Mouse (Mus musculus) forebrain, embryonic 11.5 days (tissue): ENCODE results near the gene Slc39a9. TPM values are rescaled to one million over a fixed set of nuclear protein-coding genes. Genes with fewer than 3 reads are reported as not detected.

Experiments
- ATAC-seq: fragments of 200-750 bp; cut with Nextera tagmentation; replicated peaks from 2 replicates; pipeline ENCODE4 v1.8.0; 2017; ENCODE audit warnings: moderate TSS enrichment; ENCODE audit not compliant: low FRiP score
- DNase-seq: peaks from one replicate; pipeline ENCODE4 v3.0.0-alpha.2; 2017; ENCODE audit warnings: low spot score
- H3K27ac ChIP-seq: fragments of 300-500 bp; sonication (generic); 2 replicates; pipeline ENCODE4 v1.5.1; 2014; ENCODE audit warnings: low read depth, low read length
- H3K27me3 ChIP-seq: fragments of 300-500 bp; sonication (generic); 2 replicates; pipeline ENCODE4 v1.6.1; 2014; ENCODE audit warnings: mild to moderate bottlenecking, low read length, mixed read lengths; ENCODE audit not compliant: control insufficient read depth, insufficient read depth
- H3K36me3 ChIP-seq: fragments of 300-500 bp; sonication (generic); 2 replicates; pipeline ENCODE4 v1.6.1; 2014; ENCODE audit warnings: mild to moderate bottlenecking, low read length, moderate library complexity, mixed read lengths; ENCODE audit not compliant: control insufficient read depth, insufficient read depth
- H3K4me1 ChIP-seq: fragments of 300-500 bp; sonication (generic); replicated peaks from 2 replicates; pipeline ENCODE4 v1.6.1; 2014; ENCODE audit warnings: low read length, mixed read lengths; ENCODE audit not compliant: control insufficient read depth, insufficient read depth
- H3K4me2 ChIP-seq: fragments of 300-500 bp; sonication (generic); 2 replicates; pipeline ENCODE4 v1.6.1; 2014; ENCODE audit warnings: low read depth, mild to moderate bottlenecking, low read length, moderate library complexity, mixed read lengths; ENCODE audit not compliant: severe bottlenecking
- H3K4me3 ChIP-seq: fragments of 300-500 bp; sonication (generic); 2 replicates; pipeline ENCODE4 v1.5.1; 2014; ENCODE audit warnings: low read depth, low read length
- H3K9ac ChIP-seq: fragments of 300-500 bp; sonication (generic); 2 replicates; pipeline ENCODE4 v1.6.1; 2014; ENCODE audit warnings: low read length
- H3K9me3 ChIP-seq: fragments of 300-500 bp; sonication (generic); 2 replicates; pipeline ENCODE4 v1.6.1; 2016; ENCODE audit warnings: low read length, mixed read lengths; ENCODE audit not compliant: control insufficient read depth
- WGBS: fragments of 180-500 bp; shearing (Covaris S2); extraction: QIAGEN DNeasy Blood & Tissue Kit; methylation state at CpG from one replicate; pipeline ENCODE4 v1.1.7; 2014; 5-methylcytosine and 5-hydroxymethylcytosine counted together
- polyA plus RNA-seq: library from polyadenylated mRNA; unstranded; fragments of >200 nt; fragmentation: Nextera tagmentation; extraction: Ambion mirVana; gene quantifications from 2 replicates; pipeline ENCODE4 v1.2.1, GENCODE M21; 2014

Slc39a9 gene
- polyA plus RNA-seq, 1 experiment from 2014 or later = 33.1 TPM

DNA sequence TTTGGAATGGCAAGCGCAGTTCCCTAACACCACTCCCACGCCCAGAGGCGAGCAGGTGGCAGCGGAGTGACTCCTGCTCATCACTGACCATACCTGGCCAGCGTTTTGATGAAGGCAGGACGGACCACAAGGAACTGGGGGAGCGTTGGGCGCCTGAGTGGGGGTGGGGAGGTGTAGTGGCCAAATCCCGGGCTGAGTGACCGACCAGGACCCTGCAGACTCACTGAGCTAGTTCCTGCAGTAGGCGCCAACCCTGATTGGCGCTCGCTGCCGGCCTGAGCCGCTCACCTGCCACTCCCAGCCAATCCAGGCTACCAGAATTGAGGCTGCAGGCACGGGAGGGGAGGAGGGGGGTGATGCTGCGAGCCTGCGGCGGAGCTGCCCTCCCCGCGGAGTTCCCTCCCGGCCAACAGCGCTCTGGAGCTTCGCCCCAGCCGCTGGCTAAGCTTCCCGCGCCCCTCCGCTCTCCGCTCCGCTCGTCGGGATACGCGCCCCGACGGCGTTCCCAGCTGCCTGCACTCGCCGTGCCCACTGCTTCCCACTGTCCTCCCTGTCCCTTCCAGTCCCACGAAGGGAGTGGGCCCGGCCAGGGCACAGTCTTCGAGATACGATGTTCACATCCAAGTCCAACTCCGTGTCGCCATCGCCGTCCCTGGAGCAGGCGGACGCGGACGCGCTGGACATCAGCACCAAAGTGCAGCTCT, 48.7 kb downstream of the Slc39a9 start, which contains the start of gene Plekhd1:
Gene Plekhd1 (plus strand): TSS at position 323 of the 704 bp plus-strand sequence.
- H3K4me1 ChIP-seq = peaks cover 14% of the 10 kb centered on the region
- no peak within 1 kb of the TSS for H3K27ac ChIP-seq
- H3K36me3 ChIP-seq = no peaks in the 10 kb centered on the region
- peak within 1 kb of the TSS; percentile 37 for H3K9ac ChIP-seq
- H3K4me3 ChIP-seq = peak within 1 kb of the TSS; percentile 33
- DNase-seq (peak; percentile 72), ATAC-seq (peak; percentile 71; the same call in 1 of the 2 replicates)
- no peaks in the 10 kb centered on the region for H3K9me3 ChIP-seq
- H3K27me3 ChIP-seq = peaks cover 34% of the 10 kb centered on the region
- WGBS = 1% methylated on average over 49 of the region's 52 CpGs
- peak within 1 kb of the TSS; percentile 63 for H3K4me2 ChIP-seq

DNA sequence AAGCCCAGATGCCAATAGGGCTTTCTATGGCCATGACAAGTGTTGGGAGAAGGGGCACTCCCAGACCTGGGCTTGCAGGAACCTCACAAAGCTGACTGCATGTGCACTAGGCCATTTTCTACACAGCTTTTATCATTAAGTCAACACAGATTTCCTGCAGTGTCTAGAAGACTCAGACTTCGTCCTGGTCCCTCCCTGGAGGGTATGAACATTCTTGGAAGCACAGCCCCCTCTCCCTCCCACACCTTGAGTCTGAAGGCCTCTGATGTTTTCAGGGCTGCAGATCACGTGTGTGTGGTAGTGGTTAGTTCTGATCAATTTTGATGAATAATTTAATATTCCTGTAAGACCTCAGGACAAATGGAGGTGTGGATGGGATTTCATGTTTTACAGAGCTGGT, 50.0 kb downstream of the Slc39a9 start:
- DNase-seq = no peak
- no peak overlapping the region for H3K9ac ChIP-seq
- H3K27ac ChIP-seq = no peak overlapping the region
- peaks cover 14% of the 10 kb centered on the region for H3K4me1 ChIP-seq
- no peaks in the 10 kb centered on the region for H3K9me3 ChIP-seq
- no peak overlapping the region for H3K4me3 ChIP-seq
- no peaks in the 10 kb centered on the region for H3K36me3 ChIP-seq
- H3K4me2 ChIP-seq = no peak overlapping the region
- H3K27me3 ChIP-seq = peaks cover 34% of the 10 kb centered on the region
- no peak for ATAC-seq
- WGBS = 57% methylated on average over 2 of the region's 2 CpGs

DNA sequence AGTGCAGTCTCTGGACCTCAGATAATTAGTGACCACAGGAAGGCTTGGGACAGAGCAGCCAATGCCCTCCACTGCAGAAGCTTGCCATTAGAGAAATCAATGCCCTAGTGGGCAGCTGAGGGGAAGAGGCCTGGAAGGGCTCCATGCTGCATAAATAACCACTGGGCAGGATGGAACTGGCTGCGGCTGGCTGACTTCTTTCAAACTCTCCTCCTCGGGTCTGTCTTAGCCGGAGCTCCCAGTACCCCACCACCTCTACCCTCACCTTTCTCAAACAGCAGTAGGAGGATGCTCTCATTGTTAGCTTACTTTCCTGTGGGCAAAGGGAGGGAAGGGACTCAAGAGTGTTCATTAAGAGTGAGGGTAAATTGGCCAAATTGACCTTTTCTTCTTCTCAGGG, 51.3 kb downstream of the Slc39a9 start:
- H3K9ac ChIP-seq = no peak overlapping the region
- no peak overlapping the region for H3K4me3 ChIP-seq
- H3K27ac ChIP-seq = no peak overlapping the region
- 80% methylated on average over 3 of the region's 3 CpGs for WGBS
- DNase-seq = no peak
- peaks cover 34% of the 10 kb centered on the region for H3K27me3 ChIP-seq
- H3K4me1 ChIP-seq = peaks cover 12% of the 10 kb centered on the region
- H3K9me3 ChIP-seq = no peaks in the 10 kb centered on the region
- ATAC-seq = no peak
- H3K36me3 ChIP-seq = no peaks in the 10 kb centered on the region
- no peak overlapping the region for H3K4me2 ChIP-seq

DNA sequence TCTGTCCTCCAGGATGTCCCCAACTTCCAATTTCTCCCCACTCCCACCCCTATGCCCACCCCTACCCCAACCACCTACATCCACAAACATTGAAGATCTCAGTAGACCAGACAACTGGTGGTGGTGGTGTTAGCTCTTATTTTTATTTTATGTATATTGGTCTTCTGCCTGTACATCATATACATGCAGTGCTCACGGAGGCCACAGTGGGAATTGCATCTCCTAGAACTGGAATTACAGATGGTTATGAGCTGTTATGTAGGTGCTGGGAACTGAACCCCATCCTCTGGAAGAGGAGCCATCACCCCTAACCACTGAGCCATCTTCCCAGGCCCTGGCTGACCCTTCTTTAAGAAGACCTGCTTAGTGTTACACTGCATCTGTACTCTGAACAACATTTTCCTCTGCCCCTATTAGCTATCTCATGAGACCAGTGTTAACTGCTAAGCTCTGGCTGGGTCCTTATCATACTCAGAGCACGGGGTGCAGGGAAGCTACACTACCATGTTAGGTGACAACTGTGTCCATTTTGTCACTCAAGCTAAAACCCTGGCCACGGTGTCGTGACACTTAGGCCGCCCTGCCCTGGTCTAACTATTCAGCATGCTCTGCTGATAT, 55.0 kb downstream of the Slc39a9 start:
- Histone ChIP-seq H3K27ac (no peak overlapping the region), H3K9ac (no peak overlapping the region), H3K4me2 (no peak overlapping the region), H3K4me3 (no peak overlapping the region), H3K36me3 (no peaks in the 10 kb centered on the region), H3K27me3 (peaks cover 8% of the 10 kb centered on the region), H3K9me3 (no peaks in the 10 kb centered on the region), H3K4me1 (no peaks in the 10 kb centered on the region)
- 91% methylated on average over 5 of the region's 5 CpGs for WGBS
- DNase-seq (no peak), ATAC-seq (no peak)

DNA sequence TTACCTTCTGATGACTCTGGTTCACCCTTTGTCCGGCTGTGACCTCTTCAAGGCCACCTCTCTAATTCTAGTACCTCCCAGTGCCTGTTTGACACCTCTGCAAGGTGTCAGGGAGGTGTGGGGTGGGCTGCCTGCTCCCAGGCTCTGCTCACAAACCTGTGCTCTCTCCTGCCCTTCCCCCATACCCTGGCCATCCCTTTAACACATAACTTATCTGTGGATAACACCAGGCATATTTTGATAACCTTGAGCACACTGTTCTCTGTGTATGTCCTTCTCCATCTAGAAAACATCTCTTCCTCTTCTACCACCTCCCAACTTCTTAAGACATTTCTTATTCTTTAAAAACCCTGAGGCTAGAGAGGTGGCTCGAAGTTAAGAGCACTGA, 55.5 kb downstream of the Slc39a9 start:
- no peak overlapping the region for H3K9ac ChIP-seq
- H3K9me3 ChIP-seq = no peaks in the 10 kb centered on the region
- no peaks in the 10 kb centered on the region for H3K4me1 ChIP-seq
- no peak for ATAC-seq
- no peak overlapping the region for H3K4me2 ChIP-seq
- no peak for DNase-seq
- H3K27ac ChIP-seq = no peak overlapping the region
- H3K27me3 ChIP-seq = peaks cover 4% of the 10 kb centered on the region
- no peaks in the 10 kb centered on the region for H3K36me3 ChIP-seq
- H3K4me3 ChIP-seq = no peak overlapping the region
- 72% methylated on average over 2 of the region's 2 CpGs for WGBS

DNA sequence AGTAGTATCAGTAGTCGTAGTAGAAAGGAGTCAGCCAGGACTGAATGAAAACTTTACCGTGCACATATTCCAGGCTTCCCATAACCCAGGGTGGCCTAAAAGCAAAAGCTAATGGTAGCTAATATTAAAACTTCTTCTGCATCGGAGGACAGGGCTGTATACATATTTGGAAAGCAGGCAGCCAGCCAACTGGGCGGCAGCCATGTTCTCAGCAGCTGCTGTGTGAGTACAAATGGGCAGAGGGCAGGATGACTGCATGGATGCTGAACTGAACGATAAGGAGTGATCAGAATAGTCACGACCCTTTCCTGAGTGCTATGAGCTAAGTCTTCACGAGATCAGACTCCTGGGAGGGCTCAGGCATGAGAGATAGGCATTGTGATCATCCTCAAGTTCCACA, 57.6 kb downstream of the Slc39a9 start:
- no peaks in the 10 kb centered on the region for H3K27me3 ChIP-seq
- no peak overlapping the region for H3K27ac ChIP-seq
- no peak overlapping the region for H3K4me2 ChIP-seq
- H3K9me3 ChIP-seq = no peaks in the 10 kb centered on the region
- H3K4me3 ChIP-seq = no peak overlapping the region
- 87% methylated on average over 7 of the region's 7 CpGs for WGBS
- no peaks in the 10 kb centered on the region for H3K4me1 ChIP-seq
- no peaks in the 10 kb centered on the region for H3K36me3 ChIP-seq
- H3K9ac ChIP-seq = no peak overlapping the region
- no peak for ATAC-seq
- DNase-seq = no peak

DNA sequence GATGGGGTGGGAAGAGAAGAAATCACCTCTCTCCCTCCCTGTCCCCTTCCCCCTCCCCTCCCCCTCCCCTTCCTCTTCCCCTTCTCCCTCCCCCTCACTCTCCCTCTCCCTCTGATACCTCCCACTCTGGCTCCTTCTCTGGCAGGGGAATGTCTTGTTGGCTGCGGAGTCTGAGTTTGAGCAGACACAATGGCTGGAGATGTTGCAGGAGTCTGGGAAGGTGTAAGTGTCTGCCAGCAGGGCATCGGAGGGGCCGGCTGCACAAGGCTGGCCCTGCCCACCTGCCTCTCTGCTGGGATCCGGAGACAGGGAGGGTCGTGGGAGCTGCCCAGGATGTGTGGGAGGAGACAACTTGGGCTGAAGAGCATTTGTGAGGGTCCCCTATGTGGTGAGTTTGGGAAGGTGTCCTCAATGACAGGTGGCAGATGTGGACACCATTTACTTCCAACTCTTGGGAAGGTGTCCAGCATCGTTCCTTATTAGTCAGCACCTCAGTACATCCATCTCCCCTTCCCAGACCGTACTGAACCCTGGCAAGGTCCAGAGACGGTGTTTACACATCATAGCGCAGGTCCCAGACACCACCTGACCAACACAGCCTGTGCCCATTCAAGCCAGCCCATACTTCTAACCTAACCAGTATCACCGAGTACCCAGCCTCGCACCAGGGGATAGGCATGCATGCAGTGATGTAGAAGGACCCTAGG, 62.7 kb downstream of the Slc39a9 start:
- H3K4me3 ChIP-seq = no peak overlapping the region
- no peak overlapping the region for H3K27ac ChIP-seq
- ATAC-seq = no peak
- no peaks in the 10 kb centered on the region for H3K4me1 ChIP-seq
- no peaks in the 10 kb centered on the region for H3K36me3 ChIP-seq
- no peak overlapping the region for H3K9ac ChIP-seq
- no peaks in the 10 kb centered on the region for H3K9me3 ChIP-seq
- no peak for DNase-seq
- H3K27me3 ChIP-seq = no peaks in the 10 kb centered on the region
- 66% methylated on average over 11 of the region's 11 CpGs for WGBS
- H3K4me2 ChIP-seq = no peak overlapping the region

DNA sequence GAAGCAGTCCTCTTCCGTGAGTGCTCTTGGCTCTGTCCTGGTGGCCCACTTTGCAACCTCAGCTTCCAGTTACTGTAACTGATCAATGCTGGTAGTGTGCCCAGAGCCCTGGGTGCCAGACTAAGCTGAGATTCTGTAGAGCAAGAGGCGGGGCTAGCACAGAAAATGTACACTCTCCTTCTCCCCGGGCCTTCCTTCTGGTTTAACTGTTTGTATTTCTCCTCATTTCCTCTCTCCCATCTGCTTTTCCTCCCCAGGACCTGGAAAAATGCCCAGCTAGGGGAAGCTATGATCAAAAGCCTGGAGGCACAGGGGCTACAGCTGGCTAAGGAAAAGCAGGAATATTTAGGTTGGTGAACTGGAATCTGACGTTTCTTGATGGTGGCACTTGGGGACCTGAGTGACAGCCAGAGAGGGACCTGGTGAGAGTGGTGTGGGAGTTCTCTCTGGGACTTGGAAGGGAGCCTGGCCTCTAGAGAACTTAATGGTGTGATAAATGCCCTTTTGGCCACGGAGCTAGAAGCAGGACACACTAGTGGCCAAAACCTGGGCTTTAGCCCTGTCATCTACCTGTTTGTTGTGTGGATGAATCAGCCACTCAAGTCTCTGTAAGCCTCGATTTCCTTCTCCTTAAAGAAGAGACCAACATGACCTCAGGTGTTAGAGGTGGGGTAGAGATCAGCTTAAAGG, 63.4 kb downstream of the Slc39a9 start:
- 73% methylated on average over 6 of the region's 6 CpGs for WGBS
- H3K4me2 ChIP-seq = no peak overlapping the region
- H3K27ac ChIP-seq = no peak overlapping the region
- ATAC-seq = no peak
- no peak overlapping the region for H3K4me3 ChIP-seq
- H3K27me3 ChIP-seq = no peaks in the 10 kb centered on the region
- no peak for DNase-seq
- H3K9ac ChIP-seq = no peak overlapping the region
- no peaks in the 10 kb centered on the region for H3K36me3 ChIP-seq
- H3K4me1 ChIP-seq = no peaks in the 10 kb centered on the region
- H3K9me3 ChIP-seq = no peaks in the 10 kb centered on the region
